Mouse (Mus musculus): ENCODE measurements around the gene Galnt17.

The Galnt17 gene

DNA sequence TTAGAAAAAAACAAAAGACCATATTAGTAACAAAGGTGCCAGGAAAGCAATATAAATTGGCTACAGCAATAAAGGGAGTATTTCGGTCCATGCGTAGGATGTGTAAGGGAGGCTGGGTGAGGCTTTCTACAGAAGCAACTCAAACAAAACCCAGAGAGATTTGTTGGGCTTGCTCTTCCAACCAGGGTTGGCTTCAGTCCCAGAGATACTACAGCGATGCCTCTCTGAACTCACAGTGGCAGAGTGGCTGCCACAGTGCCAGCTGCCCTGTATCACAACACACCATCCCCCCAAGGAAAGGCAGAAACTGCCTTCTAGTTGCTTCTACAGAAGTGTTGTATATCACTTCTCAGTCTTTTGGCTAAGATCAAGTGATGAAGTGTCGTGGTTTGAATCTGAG lies 66.6 kb downstream of the Galnt17 start:
- DNase-seq (ENCODE audit: low read depth, low spot score) = no peak

DNA sequence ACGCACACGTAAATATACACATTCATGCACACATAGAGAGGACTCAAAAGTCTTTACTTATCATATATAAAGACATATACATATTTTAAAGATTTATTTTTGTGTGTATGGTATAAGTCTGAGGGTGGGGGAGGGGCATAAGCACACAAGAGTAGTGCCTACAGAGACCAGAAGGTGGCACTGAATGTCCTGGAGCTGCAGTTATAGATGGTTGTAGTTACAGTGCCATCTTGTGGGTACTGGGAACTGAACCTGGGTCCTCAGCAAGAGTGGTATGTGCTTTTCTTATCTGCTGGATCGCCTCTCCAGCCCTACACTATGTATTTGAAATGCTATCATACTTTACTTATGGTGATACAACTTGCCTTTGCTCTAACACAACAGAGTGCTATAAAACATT lies 68.5 kb downstream of the Galnt17 start:
- DNase-seq (ENCODE audit: low read depth, low spot score) = peak; percentile 70

DNA sequence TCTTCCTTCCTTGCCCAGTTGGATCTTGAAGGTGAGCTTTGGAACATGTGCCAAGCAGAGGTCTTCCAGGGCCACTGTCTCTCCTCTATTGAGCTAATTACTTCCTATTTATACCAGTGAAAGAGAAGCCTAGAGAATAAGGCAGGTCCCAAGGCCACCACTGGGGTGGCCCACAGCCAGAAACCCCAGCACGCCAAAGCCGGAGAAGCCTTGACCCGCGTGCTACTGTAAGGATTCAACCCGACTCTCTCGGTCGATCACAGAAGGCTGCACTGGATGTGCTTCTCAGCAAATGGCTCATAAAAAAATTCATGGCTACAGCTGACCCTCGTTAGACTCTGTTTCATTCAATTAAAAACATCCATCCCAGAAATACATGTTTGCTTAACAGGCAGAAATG lies 71.4 kb downstream of the Galnt17 start:
- DNase-seq (ENCODE audit: low read depth, low spot score) = no peak

DNA sequence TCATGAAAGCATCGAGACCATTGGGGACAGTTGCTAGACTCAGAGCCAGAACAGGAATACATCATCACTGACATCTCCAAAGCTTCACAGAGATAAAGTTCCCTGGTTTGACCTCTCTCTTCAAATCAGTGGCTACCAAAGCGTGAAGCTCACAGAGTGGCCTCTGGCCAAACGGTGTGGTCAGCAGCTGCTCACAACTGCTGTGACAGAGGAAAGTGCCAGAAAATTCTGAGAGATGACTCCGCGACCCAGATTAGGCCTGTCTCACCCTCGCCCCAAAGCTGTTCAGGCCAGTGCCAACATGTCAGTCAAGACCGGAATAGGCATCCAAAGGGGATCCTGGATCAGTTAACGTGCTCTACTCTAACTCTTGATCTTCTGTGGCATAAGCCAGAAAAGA lies 74.5 kb downstream of the Galnt17 start:
- no peak for DNase-seq (ENCODE audit: low read depth, low spot score)

DNA sequence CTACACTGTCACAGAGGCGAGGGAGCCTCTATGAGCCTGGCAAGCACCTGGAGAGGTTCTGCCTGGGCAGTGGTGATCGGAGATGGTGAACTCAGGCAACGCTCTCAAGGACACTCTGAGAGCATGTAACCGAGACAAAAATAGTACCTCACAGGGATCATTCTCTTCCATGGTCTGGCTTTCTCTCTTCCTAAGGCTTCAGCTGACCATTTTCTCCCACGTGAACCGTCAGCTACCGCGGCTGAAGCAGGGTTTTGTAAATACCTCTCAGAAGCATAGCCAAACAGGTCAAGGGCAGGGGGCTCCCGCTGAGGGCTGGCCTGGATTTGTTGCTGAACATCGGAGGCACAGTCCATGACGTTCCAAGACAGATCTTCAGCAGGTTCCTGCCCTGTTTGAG lies 77.2 kb downstream of the Galnt17 start:
- no peak for DNase-seq (ENCODE audit: low read depth, low spot score)

DNA sequence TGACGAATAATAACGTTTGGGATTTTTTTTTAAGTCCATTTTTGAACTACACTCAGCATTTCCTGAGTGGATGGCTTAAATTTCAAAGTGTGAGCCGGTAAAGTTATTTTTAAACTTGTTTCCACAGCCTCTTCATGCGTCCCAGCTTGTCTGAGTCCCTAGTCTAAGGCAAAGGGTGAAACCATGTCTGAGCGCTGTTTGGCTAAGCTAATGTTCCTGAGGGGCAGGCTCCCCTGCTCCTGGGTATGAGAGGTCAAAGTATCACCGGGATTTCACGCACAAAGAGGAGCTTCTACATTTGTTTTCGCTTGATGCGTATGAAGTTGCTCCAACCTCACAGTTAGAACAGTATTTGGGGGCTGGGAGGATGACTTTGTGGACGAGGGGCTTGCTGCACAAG lies 78.6 kb downstream of the Galnt17 start:
- DNase-seq (ENCODE audit: low read depth, low spot score) = no peak

DNA sequence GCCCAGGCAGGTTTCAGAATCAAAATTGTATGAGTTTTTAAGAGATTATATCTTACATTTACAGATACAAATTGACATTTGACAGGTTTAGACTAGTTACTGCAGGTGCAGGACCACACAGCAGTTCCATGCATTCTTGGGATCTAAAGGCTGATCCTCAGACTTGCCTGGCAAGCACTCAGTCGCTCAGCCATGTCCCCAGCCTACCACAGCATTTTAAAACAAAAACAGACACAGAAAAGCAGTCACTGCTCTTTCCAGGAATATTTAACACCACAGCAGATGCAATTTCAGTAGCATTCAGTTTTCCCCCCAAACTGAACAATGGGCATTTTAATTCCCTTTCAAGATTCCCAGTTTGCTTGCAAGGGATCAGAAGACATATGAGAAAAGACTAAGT lies 84.9 kb downstream of the Galnt17 start:
- no peak for DNase-seq (ENCODE audit: low read depth, low spot score)

DNA sequence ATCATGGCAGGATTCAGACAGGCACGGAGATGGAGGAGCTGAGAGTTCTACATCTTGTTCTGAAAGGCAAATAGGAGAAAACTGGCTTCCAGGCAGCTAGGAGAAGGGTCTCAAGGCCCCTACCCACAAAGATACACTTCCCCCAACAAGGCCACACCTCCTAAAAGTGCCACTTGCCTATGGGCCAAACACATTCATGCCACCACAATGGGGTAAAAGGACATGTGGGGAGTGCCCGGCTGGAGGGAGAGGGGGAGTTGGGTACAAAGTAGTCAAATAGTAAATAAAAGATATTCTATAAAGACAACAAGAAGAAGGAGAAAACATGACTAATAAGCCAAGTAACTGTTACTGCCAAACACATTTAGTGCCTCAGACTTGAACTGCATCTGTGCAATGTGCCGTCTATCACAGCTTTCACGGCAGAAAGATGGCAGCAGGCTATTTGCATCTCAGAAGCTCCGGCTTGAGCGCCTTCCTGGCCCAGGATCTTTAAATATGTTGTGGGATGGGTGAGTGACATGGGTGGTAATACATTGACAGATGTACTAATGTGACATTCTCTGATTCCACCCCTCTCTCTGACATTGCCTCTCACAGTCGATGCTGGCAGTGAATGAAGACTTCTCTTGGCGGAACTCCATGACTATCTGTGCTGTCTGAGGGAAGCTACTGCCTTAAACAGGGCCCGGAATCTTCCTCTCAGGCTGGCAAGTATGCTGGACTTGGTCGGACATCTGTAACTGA lies 85.6 kb downstream of the Galnt17 start:
- DNase-seq (ENCODE audit: low read depth, low spot score) = no peak

DNA sequence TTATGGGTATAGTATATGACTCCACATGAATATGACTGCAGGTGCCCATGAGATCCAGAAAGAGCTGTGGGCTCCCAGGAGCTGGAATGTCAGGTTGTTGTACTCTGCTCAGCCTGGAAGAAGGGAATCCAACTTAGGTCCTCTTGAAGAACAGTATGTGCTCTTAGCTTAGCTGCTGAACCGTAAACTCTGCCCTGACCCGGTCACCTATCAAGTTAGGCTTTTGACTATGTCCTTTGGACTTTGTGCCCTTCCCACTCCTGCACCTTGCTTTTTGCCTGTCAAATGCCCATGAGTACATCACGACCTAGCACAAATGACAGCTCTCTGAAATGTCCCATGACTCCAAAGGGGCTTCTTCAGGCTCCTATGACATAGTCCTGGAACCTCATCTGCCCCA lies 90.1 kb downstream of the Galnt17 start:
- no peak for DNase-seq (ENCODE audit: low read depth, low spot score)

DNA sequence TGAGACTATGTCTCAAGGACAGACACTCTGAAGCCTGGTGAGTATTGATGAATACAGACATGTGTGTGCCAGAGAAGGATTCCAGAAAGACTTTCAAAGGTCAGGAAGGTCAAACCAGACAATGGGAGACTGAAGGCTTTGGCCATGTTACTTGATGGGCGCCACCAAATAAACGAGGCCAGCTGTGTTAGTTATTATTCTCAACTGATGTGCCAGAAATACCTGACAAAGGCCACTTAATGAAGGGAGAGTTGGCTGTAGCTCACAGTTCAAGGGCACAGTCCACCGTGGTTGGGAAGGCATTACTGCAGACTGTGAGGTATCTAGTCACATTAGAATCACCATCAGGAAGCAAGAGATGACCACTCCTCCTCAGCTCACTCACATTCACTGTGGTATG lies 96.7 kb downstream of the Galnt17 start:
- DNase-seq (ENCODE audit: low read depth, low spot score) = peak; percentile 41

DNA sequence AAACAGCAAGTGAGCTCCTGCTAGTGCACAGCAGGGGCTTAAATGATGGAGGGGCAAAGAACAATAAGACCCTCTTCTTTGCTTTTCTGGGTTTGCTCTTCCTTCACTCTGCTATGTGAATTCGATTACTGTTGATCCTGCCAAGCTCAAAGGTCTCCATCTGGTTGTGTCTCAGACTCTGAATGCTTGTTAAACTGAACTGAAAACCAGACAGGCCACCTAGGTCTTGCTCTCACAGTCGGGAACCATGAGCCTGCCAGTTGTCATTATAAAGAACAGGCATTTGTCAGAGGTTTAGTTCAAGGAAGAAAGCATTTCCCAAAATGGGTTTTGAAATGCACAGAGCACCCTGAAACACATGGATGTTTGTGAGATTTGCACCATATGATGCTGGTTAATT lies 107.2 kb downstream of the Galnt17 start:
- DNase-seq (ENCODE audit: low read depth, low spot score) = no peak

DNA sequence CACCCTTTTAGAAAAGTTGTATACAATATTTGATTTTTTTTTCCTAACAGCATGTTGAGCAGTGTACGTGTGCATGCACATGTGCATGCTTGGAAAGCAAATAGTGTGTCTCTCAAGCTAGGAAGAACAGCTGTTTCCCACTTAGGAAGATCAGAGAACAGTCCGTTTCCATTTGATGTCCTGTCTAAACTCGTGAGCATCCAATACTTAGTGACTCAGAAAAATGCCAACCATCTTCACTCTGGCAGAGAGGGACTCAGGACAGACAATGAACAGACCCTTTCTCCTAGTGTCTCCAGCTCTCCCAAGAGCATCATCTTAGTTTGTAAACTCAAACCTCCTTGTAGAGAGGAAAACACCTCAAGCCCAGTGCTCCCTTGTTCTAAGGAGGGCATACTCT lies 116.0 kb downstream of the Galnt17 start:
- DNase-seq (ENCODE audit: low read depth, low spot score) = no peak

DNA sequence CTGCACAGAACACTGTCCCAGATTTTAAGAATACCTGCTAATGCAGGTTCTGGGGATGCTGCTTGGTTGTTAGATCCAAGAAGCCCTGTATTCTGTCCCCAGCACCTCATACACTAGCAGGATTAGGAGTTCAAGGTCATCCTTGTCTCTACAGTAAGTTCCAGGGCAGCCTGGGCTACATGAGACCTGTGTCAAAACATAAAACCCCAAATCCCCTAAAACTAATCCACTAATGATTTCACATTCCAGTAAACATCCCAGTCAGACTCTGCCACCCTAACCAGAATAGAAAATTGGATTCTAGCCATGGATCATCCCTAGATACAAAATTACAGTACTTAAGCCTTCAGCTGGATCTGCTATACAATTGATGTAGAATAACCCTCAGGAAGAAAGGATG lies 123.7 kb downstream of the Galnt17 start:
- no peak for DNase-seq (ENCODE audit: low read depth, low spot score)

DNA sequence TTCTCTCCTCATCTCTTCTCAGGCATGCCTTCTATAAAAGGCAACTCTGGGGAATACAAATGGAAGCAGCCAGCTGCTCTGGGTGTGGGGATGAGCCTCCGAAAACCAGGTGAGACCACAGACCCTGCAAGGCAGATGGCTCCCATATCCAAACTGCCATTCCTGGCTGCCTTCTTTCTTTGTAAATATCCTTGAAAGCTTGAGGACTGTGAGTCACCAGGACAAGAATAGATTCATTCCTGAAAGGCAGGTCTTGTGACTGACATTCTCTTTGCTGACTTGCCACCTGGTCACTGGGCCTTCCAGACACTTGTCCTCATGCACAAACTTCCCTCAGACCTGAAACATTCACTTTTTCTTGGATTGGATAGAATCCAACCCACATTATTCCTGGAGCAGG lies 127.1 kb downstream of the Galnt17 start:
- DNase-seq (ENCODE audit: low read depth, low spot score) = no peak

DNA sequence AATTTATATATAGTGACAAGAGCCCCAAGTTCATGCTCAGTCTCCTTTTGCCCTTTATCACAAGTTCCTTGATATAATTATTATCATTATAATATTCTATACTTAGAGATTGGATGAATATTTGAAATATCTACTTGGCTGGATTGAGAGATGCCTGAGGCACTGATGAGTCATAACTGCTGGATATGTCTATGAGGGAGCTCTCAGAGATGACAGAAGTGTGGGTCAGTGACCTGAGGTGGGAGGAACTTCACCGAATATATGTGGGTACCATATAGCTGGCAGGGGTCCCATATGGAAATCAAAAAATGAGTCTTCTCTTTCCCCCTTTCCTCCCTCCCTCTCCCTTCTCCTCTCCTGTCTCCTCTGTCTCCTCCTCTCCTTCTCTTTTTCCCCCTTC lies 127.5 kb downstream of the Galnt17 start:
- DNase-seq (ENCODE audit: low read depth, low spot score) = no peak

DNA sequence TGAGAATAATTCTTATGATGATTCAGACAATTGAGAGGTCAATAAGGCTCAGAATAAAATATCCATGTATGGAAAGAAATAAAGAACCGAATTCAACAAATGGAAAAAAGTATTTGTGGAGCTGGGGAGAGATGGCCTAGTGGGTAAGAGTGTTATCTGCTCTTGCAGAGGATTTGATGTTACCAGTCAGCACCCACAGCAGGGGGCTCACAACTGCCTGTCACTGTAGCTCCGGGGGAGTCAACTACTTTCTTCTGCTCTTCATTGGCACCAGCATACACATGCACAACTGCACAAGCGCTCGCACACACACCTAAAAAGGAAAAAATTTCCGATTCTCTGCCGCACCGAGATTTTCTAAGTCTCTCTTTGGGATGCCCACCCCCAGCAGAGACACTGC lies 130.4 kb downstream of the Galnt17 start:
- DNase-seq (ENCODE audit: low read depth, low spot score) = peak; percentile 51

DNA sequence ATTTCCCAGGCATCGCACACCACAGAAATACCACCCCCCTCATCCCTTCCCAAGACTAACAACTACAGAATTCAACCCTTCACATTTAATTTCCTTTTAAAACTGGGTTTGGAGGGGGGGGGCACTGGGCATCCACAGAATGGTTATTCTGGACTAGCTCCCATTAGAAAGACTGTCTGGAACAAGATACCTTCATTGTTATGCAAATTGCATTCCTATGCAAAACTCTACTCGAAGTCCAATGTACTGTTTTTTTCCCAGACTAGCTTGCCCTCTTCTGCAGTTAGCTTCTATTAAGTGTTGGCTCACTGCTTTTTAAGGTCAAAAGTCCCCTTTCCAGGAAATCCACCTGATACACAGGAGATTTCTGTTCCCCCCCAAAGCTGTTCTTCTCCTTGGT lies 131.1 kb downstream of the Galnt17 start:
- DNase-seq (ENCODE audit: low read depth, low spot score) = peak; percentile 90

DNA sequence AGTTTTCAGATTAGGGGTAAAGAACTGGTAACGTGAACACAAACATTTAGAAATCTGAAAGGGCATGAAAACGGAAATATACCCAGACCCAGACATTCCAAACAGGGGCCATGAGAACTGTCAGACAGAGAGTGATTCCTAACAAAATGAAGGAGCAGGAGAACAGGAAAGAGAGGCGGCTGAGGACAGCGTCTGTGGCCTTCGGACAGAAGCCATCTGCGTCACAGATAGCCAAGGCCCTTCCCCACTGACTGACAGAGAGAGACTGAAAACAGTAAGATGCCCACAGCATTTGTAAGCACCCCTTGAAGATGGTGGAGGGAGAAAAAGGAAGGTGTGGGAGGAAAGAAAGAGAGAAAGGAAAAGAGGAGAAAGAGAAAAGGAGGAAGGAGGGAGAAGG lies 139.1 kb downstream of the Galnt17 start:
- DNase-seq (ENCODE audit: low read depth, low spot score) = no peak

DNA sequence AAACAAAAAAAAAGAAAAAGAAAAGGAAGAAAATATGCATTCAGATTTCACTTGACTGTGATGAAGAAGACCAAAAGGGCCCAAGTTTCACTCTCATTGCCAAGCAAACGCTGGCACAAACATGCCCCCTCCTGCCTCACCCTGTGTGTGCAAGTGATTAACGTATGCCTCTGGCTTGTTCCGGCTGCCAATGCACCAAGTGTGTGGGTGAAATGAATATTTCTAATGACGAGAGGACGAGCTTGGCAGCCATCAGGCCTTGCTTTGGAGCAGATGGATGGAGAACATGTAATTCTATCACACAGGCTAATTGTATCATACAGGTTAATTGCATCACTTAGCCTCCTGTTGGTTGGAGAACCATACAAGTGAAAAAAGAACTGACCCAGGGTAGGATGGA lies 140.9 kb downstream of the Galnt17 start:
- no peak for DNase-seq (ENCODE audit: low read depth, low spot score)

DNA sequence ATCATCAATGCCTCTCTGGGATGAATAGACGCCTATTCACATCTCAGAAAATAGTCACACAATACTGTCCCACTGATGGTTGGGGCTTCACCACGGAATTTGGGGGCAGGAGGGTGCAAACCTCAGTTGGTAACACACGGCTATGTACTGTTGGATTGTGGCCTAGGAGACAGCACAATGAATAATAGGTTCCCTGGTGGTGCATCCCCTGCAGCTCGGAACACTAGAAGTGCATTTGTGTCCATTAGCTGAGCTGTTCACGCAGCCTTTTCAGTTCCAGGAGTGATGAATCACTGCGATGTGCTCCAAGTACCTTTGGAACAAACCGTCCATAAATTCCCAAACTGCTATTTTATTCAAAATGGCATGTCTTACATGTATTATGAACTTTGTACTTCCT lies 142.6 kb downstream of the Galnt17 start:
- no peak for DNase-seq (ENCODE audit: low read depth, low spot score)

DNA sequence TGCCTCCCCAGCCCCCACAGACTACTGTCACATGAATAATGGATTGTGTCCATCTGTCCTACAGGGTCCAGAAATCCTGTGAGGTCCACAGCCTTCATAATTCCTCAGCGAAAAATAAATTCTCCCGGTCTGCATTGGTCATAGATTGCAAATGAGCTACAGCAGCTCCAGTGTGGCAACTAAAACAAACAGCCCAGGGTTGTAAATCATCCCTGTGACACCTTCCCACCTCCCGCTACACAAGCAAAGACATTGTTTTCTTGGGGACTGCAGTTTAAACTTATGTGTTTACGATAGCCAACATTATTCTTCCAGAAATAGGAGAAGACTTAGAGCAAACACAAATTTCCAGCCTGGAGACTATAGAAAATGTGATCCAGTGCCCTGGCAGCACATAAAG lies 150.4 kb downstream of the Galnt17 start:
- DNase-seq (ENCODE audit: low read depth, low spot score) = no peak

DNA sequence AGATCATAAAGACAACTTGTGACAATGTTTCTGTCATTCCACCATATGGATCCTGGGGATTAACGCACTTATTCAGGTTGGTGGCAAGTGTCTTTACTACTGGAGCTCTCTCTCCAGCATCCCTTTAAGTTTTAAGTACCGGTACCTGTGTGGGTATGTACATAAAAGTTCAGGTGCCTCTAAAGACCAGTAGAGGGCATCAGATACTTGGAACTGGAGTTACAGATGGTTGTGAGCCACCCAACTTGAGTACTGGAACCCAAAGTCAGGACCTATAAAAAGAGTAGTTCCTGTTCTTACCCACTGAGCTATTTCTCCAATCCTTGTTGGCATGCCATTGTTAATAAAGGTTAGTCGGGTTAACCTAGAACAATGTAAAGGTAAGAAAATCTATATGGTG lies 152.0 kb downstream of the Galnt17 start:
- DNase-seq (ENCODE audit: low read depth, low spot score) = peak; percentile 42

DNA sequence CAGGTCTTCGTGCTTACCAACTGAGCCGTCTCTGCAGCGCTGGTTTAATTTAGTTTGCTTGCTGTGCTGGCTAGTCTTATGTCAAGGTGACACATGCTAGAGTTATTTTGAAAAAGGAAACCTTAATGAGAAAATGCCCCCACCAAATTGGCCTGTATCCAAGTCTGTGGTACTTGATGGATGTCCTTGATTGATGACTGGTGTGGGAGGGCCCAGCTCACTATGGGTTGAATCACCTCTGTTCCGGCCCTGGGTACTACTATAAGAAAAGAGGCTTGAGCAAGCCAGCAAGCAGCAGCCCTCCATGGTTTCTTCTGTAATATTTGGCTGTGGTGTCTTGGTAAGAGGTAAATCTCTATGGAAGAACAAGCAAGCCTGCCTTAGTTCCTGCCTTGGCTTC lies 165.7 kb downstream of the Galnt17 start:
- no peak for DNase-seq (ENCODE audit: low read depth, low spot score)

DNA sequence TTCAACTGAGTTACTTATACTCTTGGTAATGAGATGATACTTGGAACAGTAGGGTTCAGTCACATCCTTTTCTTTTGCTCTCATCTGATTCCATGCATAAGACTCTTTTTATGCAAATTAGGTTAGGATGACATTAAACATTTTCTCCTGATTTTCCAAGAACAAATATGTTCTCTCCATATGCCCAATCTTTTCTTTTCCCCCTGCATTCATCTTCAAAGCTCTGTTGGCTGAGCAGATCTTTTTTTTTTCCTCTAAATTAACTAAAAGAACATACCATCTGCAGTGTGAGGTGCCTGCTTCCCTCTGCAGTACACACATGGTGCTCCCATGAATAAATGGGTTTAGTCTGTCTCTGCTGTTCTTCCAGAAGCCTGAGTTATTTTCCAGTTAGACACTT lies 173.5 kb downstream of the Galnt17 start:
- no peak for DNase-seq (ENCODE audit: low read depth, low spot score)
